Mouse (Mus musculus): ENCODE data around the gene Adipor2. TPM values are rescaled to one million over a fixed set of nuclear protein-coding genes. Genes with fewer than 3 reads are reported as not detected.

The Adipor2 gene
- total and polyA plus RNA-seq, 2 experiments from 2014 or later = 25.3 to 42.5 TPM

DNA sequence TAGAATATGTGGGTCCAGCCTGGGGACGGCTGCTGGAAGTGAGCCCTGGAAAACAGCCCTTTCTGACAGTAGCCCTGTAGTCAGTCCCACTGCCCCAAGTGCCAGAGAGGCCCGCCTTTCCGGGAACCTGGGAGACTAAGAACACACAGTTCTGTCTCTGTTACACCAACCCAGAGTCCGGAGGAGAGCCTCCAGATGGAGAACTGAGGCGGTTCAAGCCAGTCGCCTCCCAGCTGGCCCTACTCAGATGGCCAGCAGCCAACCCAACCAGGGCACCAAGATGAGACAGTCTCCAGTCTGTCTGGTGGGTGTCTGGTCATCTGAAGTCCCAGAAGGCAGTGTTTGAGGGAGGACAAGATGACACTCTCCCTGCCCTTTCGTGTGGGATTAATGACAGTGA lies 95.8 kb downstream of the Adipor2 start:
- DNase-seq (ENCODE audit: low spot score) = peak; percentile 70
- H3K9ac ChIP-seq (replicated peaks; ENCODE audit: low read length, poor library complexity, severe bottlenecking) = no peak overlapping the region
- no peak overlapping the region for H3K27ac ChIP-seq (ENCODE audit: low read depth, low read length)
- whole genome bisulfite sequencing = 77% methylated on average over 7 of the region's 7 CpGs
- H3K27me3 ChIP-seq (ENCODE audit: insufficient read depth, low read length) = no peaks in the 10 kb centered on the region
- peaks cover 5% of the 10 kb centered on the region; the same call in 1 of the 2 replicates for H3K4me1 ChIP-seq (ENCODE audit: insufficient read depth, low read length)
- ATAC-seq (ENCODE audit: low FRiP score) = peak; percentile 41
- no peak for TF ChIP-seq CTCF (IDR thresholded peaks at IDR 0.05)
- H3K36me3 ChIP-seq (ENCODE audit: insufficient read depth, low read length) = peaks cover 52% of the 10 kb centered on the region
- no peaks in the 10 kb centered on the region for H3K9me3 ChIP-seq (ENCODE audit: low read length)
- no peak overlapping the region for H3K4me2 ChIP-seq (ENCODE audit: low read depth, low read length, poor library complexity, severe bottlenecking)
- no peak overlapping the region for H3K4me3 ChIP-seq (ENCODE audit: low read depth, low read length)

DNA sequence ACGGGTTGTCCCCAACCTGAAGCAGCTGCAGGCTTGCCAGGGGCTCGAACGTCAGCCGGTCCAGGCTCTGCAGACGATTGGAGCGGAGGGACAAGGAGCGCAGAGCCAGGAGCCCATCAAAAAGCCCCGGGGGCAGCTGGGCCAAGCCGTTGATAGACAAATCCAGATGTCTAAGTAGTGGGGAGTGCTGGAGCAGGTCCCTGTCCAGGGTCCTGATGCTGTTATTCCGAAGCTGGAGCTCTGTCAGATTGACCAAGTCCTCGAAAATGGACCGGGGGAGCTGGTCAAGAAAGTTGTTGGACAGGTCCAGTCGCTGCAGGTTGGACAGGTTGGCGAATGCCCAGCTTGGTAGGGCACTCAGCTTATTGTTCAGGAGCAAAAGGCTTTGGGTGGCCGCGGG lies 97.0 kb downstream of the Adipor2 start:
- WGBS = 49% methylated on average over 16 of the region's 16 CpGs
- Histone ChIP-seq H3K27me3 (ENCODE audit: insufficient read depth, low read length) (no peaks in the 10 kb centered on the region), H3K36me3 (ENCODE audit: insufficient read depth, low read length) (peaks cover 64% of the 10 kb centered on the region), H3K9ac (replicated peaks; ENCODE audit: low read length, poor library complexity, severe bottlenecking) (no peak overlapping the region), H3K9me3 (ENCODE audit: low read length) (no peaks in the 10 kb centered on the region), H3K4me1 (ENCODE audit: insufficient read depth, low read length) (no peaks in the 10 kb centered on the region), H3K27ac (ENCODE audit: low read depth, low read length) (no peak overlapping the region), H3K4me3 (ENCODE audit: low read depth, low read length) (no peak overlapping the region), H3K4me2 (ENCODE audit: low read depth, low read length, poor library complexity, severe bottlenecking) (no peak overlapping the region)
- no peak for ATAC-seq (ENCODE audit: low FRiP score)
- no peak for DNase-seq (ENCODE audit: low spot score)
- no peak for TF ChIP-seq CTCF (IDR thresholded peaks at IDR 0.05)

- no peak overlapping the region for H3K9ac ChIP-seq (replicated peaks; ENCODE audit: low read length, poor library complexity, severe bottlenecking)
- no peak overlapping the region for H3K4me2 ChIP-seq (ENCODE audit: low read depth, low read length, poor library complexity, severe bottlenecking)
- 80% methylated on average over 2 of the region's 2 CpGs for WGBS
- H3K9me3 ChIP-seq (ENCODE audit: low read length) = no peaks in the 10 kb centered on the region
- H3K36me3 ChIP-seq (ENCODE audit: insufficient read depth, low read length) = peaks cover 64% of the 10 kb centered on the region
- no peak overlapping the region for H3K27ac ChIP-seq (ENCODE audit: low read depth, low read length)
- DNase-seq (ENCODE audit: low spot score) = peak; percentile 25
- H3K27me3 ChIP-seq (ENCODE audit: insufficient read depth, low read length) = no peaks in the 10 kb centered on the region
- peak; percentile 63 for TF ChIP-seq CTCF (IDR thresholded peaks at IDR 0.05)
- H3K4me3 ChIP-seq (ENCODE audit: low read depth, low read length) = no peak overlapping the region
- H3K4me1 ChIP-seq (ENCODE audit: insufficient read depth, low read length) = no peaks in the 10 kb centered on the region
- ATAC-seq (ENCODE audit: low FRiP score) = no peak
These were observed 98.1 kb downstream of the Adipor2 start for GRCm38 (mm10) chr6:119319358-119319757.

DNA sequence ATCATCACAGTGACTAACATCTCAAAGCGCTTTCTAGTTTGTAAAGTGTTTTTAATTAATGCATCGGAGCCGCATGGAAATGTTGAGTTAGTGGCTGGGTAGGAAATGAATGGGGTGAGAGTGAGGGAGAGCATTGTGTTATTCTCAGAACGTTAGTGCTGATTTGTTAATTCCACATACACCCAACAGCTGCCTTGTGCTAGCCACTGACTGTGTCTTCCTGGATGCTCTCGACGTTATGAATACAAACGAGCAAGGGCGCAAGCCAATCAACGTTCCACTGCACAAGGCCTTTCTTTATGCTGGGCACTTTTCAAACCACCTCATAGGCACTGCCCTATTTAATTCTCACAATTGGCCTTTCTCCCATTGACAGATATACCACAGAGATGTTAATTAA lies 98.8 kb downstream of the Adipor2 start:
- Histone ChIP-seq H3K36me3 (ENCODE audit: insufficient read depth, low read length) (peaks cover 64% of the 10 kb centered on the region), H3K4me2 (ENCODE audit: low read depth, low read length, poor library complexity, severe bottlenecking) (no peak overlapping the region), H3K27me3 (ENCODE audit: insufficient read depth, low read length) (no peaks in the 10 kb centered on the region), H3K9ac (replicated peaks; ENCODE audit: low read length, poor library complexity, severe bottlenecking) (no peak overlapping the region), H3K9me3 (ENCODE audit: low read length) (no peaks in the 10 kb centered on the region), H3K4me3 (ENCODE audit: low read depth, low read length) (no peak overlapping the region), H3K27ac (ENCODE audit: low read depth, low read length) (no peak overlapping the region), H3K4me1 (ENCODE audit: insufficient read depth, low read length) (peaks cover 5% of the 10 kb centered on the region)
- peak; percentile 80 for DNase-seq (ENCODE audit: low spot score)
- 56% methylated on average over 9 of the region's 9 CpGs for WGBS
- no peak for TF ChIP-seq CTCF (IDR thresholded peaks at IDR 0.05)
- peak; percentile 41; the same call in 1 of the 2 replicates for ATAC-seq (ENCODE audit: low FRiP score)

DNA sequence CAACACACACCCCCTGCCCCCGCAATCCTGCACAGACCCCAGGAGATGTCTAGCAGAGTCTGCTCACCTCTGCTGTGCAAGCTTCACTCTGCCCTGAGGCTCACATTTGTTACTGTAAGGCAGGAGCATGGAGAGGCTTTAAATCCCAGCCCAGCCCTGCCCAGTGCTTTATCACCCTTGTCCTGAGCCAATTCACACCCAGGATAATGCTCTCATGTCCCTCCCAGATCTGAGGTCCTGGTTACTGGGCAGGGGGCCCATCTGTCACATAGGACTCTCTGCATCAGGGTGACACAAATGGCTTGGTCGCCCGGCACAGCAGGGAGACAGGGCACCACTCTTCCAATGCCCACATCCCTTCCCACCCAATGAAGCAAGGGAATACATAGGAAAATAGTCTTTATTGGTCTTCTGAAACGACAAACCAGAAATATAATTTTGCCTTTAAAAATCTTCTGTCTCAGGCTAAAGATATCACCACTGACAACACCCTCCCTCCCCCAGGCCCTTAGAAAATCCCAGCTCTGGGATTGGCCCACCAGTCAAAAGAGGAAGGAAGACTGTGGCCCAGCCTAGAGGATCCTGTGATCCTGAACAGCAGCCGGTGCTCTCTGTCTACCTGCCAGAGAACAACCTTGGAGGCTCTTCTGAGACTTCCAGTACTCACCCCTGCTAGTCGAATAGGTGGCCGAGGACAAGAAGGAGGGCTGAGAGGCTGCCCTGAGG lies 102.6 kb downstream of the Adipor2 start:
- peak; percentile 39 for DNase-seq (ENCODE audit: low spot score)
- Histone ChIP-seq H3K27ac (ENCODE audit: low read depth, low read length) (0 out of 2 replicates have a peak overlapping the region, but pooled peaks have one; percentile 75), H3K4me1 (ENCODE audit: insufficient read depth, low read length) (peaks cover 16% of the 10 kb centered on the region), H3K4me2 (ENCODE audit: low read depth, low read length, poor library complexity, severe bottlenecking) (no peak overlapping the region), H3K36me3 (ENCODE audit: insufficient read depth, low read length) (peaks cover 33% of the 10 kb centered on the region), H3K9ac (replicated peaks; ENCODE audit: low read length, poor library complexity, severe bottlenecking) (no peak overlapping the region), H3K9me3 (ENCODE audit: low read length) (no peaks in the 10 kb centered on the region), H3K27me3 (ENCODE audit: insufficient read depth, low read length) (no peaks in the 10 kb centered on the region), H3K4me3 (ENCODE audit: low read depth, low read length) (no peak overlapping the region)
- WGBS = 60% methylated on average over 7 of the region's 7 CpGs
- TF ChIP-seq CTCF (IDR thresholded peaks at IDR 0.05) = no peak
- no peak for ATAC-seq (ENCODE audit: low FRiP score)

GRCm38 (mm10) chr6:119313588-119314375 lies 103.7 kb downstream of the Adipor2 start:
- ATAC-seq (ENCODE audit: low FRiP score) (peak; percentile 69), DNase-seq (ENCODE audit: low spot score) (peak; percentile 78)
- Histone ChIP-seq H3K9ac (replicated peaks; ENCODE audit: low read length, poor library complexity, severe bottlenecking) (peak overlapping the region; percentile 24; the same call in 1 of the 2 replicates), H3K4me3 (ENCODE audit: low read depth, low read length) (no peak overlapping the region), H3K36me3 (ENCODE audit: insufficient read depth, low read length) (peaks cover 28% of the 10 kb centered on the region), H3K27me3 (ENCODE audit: insufficient read depth, low read length) (no peaks in the 10 kb centered on the region), H3K27ac (ENCODE audit: low read depth, low read length) (peak overlapping the region; percentile 75), H3K4me2 (ENCODE audit: low read depth, low read length, poor library complexity, severe bottlenecking) (no peak overlapping the region), H3K4me1 (ENCODE audit: insufficient read depth, low read length) (peaks cover 16% of the 10 kb centered on the region), H3K9me3 (ENCODE audit: low read length) (no peaks in the 10 kb centered on the region)
- 39% methylated on average over 14 of the region's 14 CpGs for WGBS
- peak; percentile 17 for TF ChIP-seq CTCF (IDR thresholded peaks at IDR 0.05)

All from midbrain, postnatal 0 days (tissue).